In genomic region chr3:96820116-96820915, GRCm38 (mm10) we compare ENCODE assay signal across 26 mouse cellular contexts. TPM values are rescaled to one million over a fixed set of nuclear protein-coding genes. Genes with fewer than 3 reads are reported as not detected.
DNase-seq lines count a peak whose midpoint lies in the region; ATAC-seq lines count a peak whose summit lies in the region.
"Had no signal": no experiment of that assay in that cellular context is flagged by ENCODE, and none has a peak within 500 bp of the region (broad histone marks: within the 10 kb centered on the region; RNA-seq: fewer than 3 reads in every experiment).

No protein-coding gene starts in this region.

- H3K4me1 ChIP-seq in kidney, embryonic 14.5 days (ENCODE audit: control insufficient read depth, insufficient read depth, low read length) = 0 out of 2 replicates have a peak, but pooled peaks cover 1% of the 10 kb centered on the region
- H3K4me1 ChIP-seq in kidney, embryonic 15.5 days = peaks cover 5% of the 10 kb centered on the region
- H3K4me1 ChIP-seq in forebrain, embryonic 15.5 days = no peaks in the 10 kb centered on the region
- no peaks in the 10 kb centered on the region for H3K4me1 ChIP-seq in hindbrain, embryonic 11.5 days (replicated peaks; ENCODE audit: control insufficient read depth, insufficient read depth, low read length)
- H3K4me1 ChIP-seq: forebrain, embryonic 12.5 days; hindbrain, embryonic 13.5 days; midbrain, embryonic 12.5 days had no signal

- H3K4me3 ChIP-seq in kidney, embryonic 14.5 days (ENCODE audit: low read length) = no peak overlapping the region
- no peak overlapping the region for H3K4me3 ChIP-seq in kidney, embryonic 15.5 days (replicated peaks)
- no peak overlapping the region for H3K4me3 ChIP-seq in forebrain, embryonic 15.5 days
- H3K4me3 ChIP-seq in hindbrain, embryonic 11.5 days (ENCODE audit: low read depth, low read length) = no peak overlapping the region
- H3K4me3 ChIP-seq: forebrain, embryonic 12.5 days; hindbrain, embryonic 13.5 days; layer of hippocampus, adult 2 months; midbrain, embryonic 12.5 days had no signal

- no peak overlapping the region for H3K9ac ChIP-seq in kidney, embryonic 14.5 days (ENCODE audit: low read depth, low read length)
- H3K9ac ChIP-seq in kidney, embryonic 15.5 days = no peak overlapping the region
- H3K9ac ChIP-seq in forebrain, embryonic 15.5 days (replicated peaks) = no peak overlapping the region
- no peak overlapping the region for H3K9ac ChIP-seq in hindbrain, embryonic 11.5 days (ENCODE audit: low read depth, low read length)
- H3K9ac ChIP-seq: forebrain, embryonic 12.5 days; hindbrain, embryonic 13.5 days; midbrain, embryonic 12.5 days had no signal

- H3K4me2 ChIP-seq in kidney, embryonic 14.5 days (replicated peaks; ENCODE audit: low read depth, low read length) = no peak overlapping the region
- no peak overlapping the region for H3K4me2 ChIP-seq in kidney, embryonic 15.5 days
- no peak overlapping the region for H3K4me2 ChIP-seq in forebrain, embryonic 15.5 days (replicated peaks)
- no peak overlapping the region for H3K4me2 ChIP-seq in hindbrain, embryonic 11.5 days (replicated peaks; ENCODE audit: low read depth, low read length)
- H3K4me2 ChIP-seq: forebrain, embryonic 12.5 days; heart, embryonic 11.5 days; hindbrain, embryonic 13.5 days; midbrain, embryonic 12.5 days had no signal

- no peaks in the 10 kb centered on the region for H3K27me3 ChIP-seq in kidney, embryonic 14.5 days (ENCODE audit: control insufficient read depth, insufficient read depth, low read length)
- H3K27me3 ChIP-seq in kidney, embryonic 15.5 days = no peaks in the 10 kb centered on the region
- no peaks in the 10 kb centered on the region for H3K27me3 ChIP-seq in forebrain, embryonic 15.5 days
- no peaks in the 10 kb centered on the region for H3K27me3 ChIP-seq in hindbrain, embryonic 11.5 days (ENCODE audit: control insufficient read depth, insufficient read depth, low read length)
- H3K27me3 ChIP-seq: forebrain, embryonic 12.5 days; hindbrain, embryonic 13.5 days; midbrain, embryonic 12.5 days had no signal

- ATAC-seq in kidney, embryonic 14.5 days (ENCODE audit: low FRiP score, low TSS enrichment) = no peak
- ATAC-seq in kidney, embryonic 15.5 days (replicated peaks; ENCODE audit: low FRiP score) = peak; percentile 52; the same call in 1 of the 2 replicates
- 0 out of 2 replicates have a peak, but pooled peaks have one; percentile 5 for ATAC-seq in monocyte, adult 5-6 weeks (replicated peaks; ENCODE audit: insufficient number of reproducible peaks, low FRiP score, low TSS enrichment, poor library complexity, severe bottlenecking)
- ATAC-seq in forebrain, embryonic 15.5 days (replicated peaks) = no peak
- no peak for ATAC-seq in hindbrain, embryonic 11.5 days (ENCODE audit: low FRiP score)
- ATAC-seq: inflammation-experienced regulatory T-cells, adult 6 months; lung, postnatal 0 days had no signal

- DNase-seq in kidney, adult 18-20 months = peak; percentile 66
- peak; percentile 50 for DNase-seq in adrenal gland, postnatal 14 days
- no peak for DNase-seq in hindbrain, embryonic 11.5 days (ENCODE audit: low spot score)
- no peak for DNase-seq in testis, postnatal 10 days (ENCODE audit: low spot score)
- DNase-seq: B cell, adult 2 months; cerebellum, adult 8-10 months; gastrocnemius, postnatal 14 days; heart, postnatal 10 days; layer of hippocampus, postnatal 36 days; right cerebral cortex, postnatal 14 days had no signal

- no peaks in the 10 kb centered on the region for H3K36me3 ChIP-seq in kidney, embryonic 14.5 days (ENCODE audit: control insufficient read depth, insufficient read depth, low read length)
- no peaks in the 10 kb centered on the region for H3K36me3 ChIP-seq in kidney, embryonic 15.5 days
- H3K36me3 ChIP-seq in forebrain, embryonic 15.5 days = no peaks in the 10 kb centered on the region
- no peaks in the 10 kb centered on the region for H3K36me3 ChIP-seq in hindbrain, embryonic 11.5 days (ENCODE audit: control insufficient read depth, insufficient read depth, low read length)
- H3K36me3 ChIP-seq: forebrain, embryonic 12.5 days; hindbrain, embryonic 13.5 days; midbrain, embryonic 12.5 days had no signal

- WGBS in kidney, embryonic 14.5 days = 77% methylated on average over 6 of the region's 6 CpGs
- WGBS in kidney, embryonic 15.5 days = 83% methylated on average over 6 of the region's 6 CpGs
- WGBS in forebrain, embryonic 15.5 days = 78% methylated on average over 6 of the region's 6 CpGs
- 89% methylated on average over 6 of the region's 6 CpGs for WGBS in hindbrain, embryonic 11.5 days

- no peaks in the 10 kb centered on the region; the same call in 1 of the 2 replicates for H3K9me3 ChIP-seq in kidney, embryonic 14.5 days (ENCODE audit: control insufficient read depth, low read length)
- no peaks in the 10 kb centered on the region for H3K9me3 ChIP-seq in kidney, embryonic 15.5 days (replicated peaks)
- no peaks in the 10 kb centered on the region for H3K9me3 ChIP-seq in forebrain, embryonic 15.5 days
- no peaks in the 10 kb centered on the region for H3K9me3 ChIP-seq in hindbrain, embryonic 11.5 days (ENCODE audit: control insufficient read depth, low read length)
- H3K9me3 ChIP-seq: forebrain, embryonic 12.5 days; midbrain, embryonic 12.5 days had no signal

- H3K27ac ChIP-seq in kidney, embryonic 14.5 days (ENCODE audit: low read depth, low read length) = no peak overlapping the region
- no peak overlapping the region for H3K27ac ChIP-seq in kidney, embryonic 15.5 days
- H3K27ac ChIP-seq in forebrain, embryonic 15.5 days (replicated peaks) = no peak overlapping the region
- H3K27ac ChIP-seq in hindbrain, embryonic 11.5 days (ENCODE audit: low read depth, low read length) = no peak overlapping the region
- H3K27ac ChIP-seq: forebrain, embryonic 12.5 days; hindbrain, embryonic 13.5 days; layer of hippocampus, adult 2 months; midbrain, embryonic 12.5 days had no signal

RNA-seq across cellular contexts. Expression of gene Pdzk1, which starts 8.8 kb away (rescaled TPM):
- 36.0 and 63.3 TPM in 2 replicates for polyA plus RNA-seq in kidney, embryonic 14.5 days (2014; fragmentation: Nextera tagmentation; extraction: Ambion mirVana)
- 0.26 and 4.2 TPM in 2 replicates for total RNA-seq in adrenal gland, postnatal 14 days (2021)
- 125 and 138 TPM in 2 replicates for polyA plus RNA-seq in kidney, embryonic 15.5 days (2015; fragmentation: Nextera tagmentation; extraction: Ambion mirVana)
- total RNA-seq in monocyte, adult 5-6 weeks (2017) = 0.39 TPM in 1 of 3 replicates, not detected in the others
- 0.11 and 0.15 TPM in 2 replicates for polyA plus RNA-seq in forebrain, embryonic 15.5 days (2015; fragmentation: Nextera tagmentation; extraction: Ambion mirVana)
- polyA plus RNA-seq in hindbrain, embryonic 11.5 days (2014; fragmentation: Nextera tagmentation; extraction: Ambion mirVana) = not detected in 2 replicates
- total RNA-seq: gastrocnemius, postnatal 14 days had no signal
- polyA plus RNA-seq: embryonic facial prominence, embryonic 11.5 days; forebrain, embryonic 12.5 days; hindbrain, embryonic 13.5 days; midbrain, embryonic 12.5 days; neural tube, embryonic 14.5 days; stomach, embryonic 14.5 days had no signal

RNA-seq across cellular contexts. Expression of gene Cd160, which starts 8.8 kb away (rescaled TPM):
- 0.08 and 0.17 TPM in 2 replicates for polyA plus RNA-seq in kidney, embryonic 14.5 days (2014; fragmentation: Nextera tagmentation; extraction: Ambion mirVana)
- total RNA-seq in adrenal gland, postnatal 14 days (2021) = not detected in 2 replicates
- 0.09 and 0.16 TPM in 2 replicates for polyA plus RNA-seq in kidney, embryonic 15.5 days (2015; fragmentation: Nextera tagmentation; extraction: Ambion mirVana)
- 1.3 to 22.5 TPM (median 7.6 TPM) in 3 replicates for total RNA-seq in monocyte, adult 5-6 weeks (2017)
- 0.11 and 0.19 TPM in 2 replicates for polyA plus RNA-seq in forebrain, embryonic 15.5 days (2015; fragmentation: Nextera tagmentation; extraction: Ambion mirVana)
- polyA plus RNA-seq in hindbrain, embryonic 11.5 days (2014; fragmentation: Nextera tagmentation; extraction: Ambion mirVana) = 0.18 and 0.20 TPM in 2 replicates
- total RNA-seq: common myeloid progenitor, adult 5-6 weeks; gastrocnemius, postnatal 14 days; heart, postnatal 10 days; layer of hippocampus, adult 2 months; layer of hippocampus, postnatal 36 days; left cerebral cortex, postnatal 25 days had no signal
- polyA plus RNA-seq: embryonic facial prominence, embryonic 11.5 days had no signal

Comparison
In these comparisons a context has a peak if more than half of its experiments do, and no peak if none do; other contexts are left out.
1. ATAC-seq: peak in kidney, embryonic 15.5 days (single experiment) and monocyte, adult 5-6 weeks (single experiment); none in kidney, embryonic 14.5 days (single experiment), forebrain, embryonic 15.5 days (single experiment) and hindbrain, embryonic 11.5 days (single experiment).
2. DNase-seq: peak in kidney, adult 18-20 months (single experiment) and adrenal gland, postnatal 14 days (single experiment); none in hindbrain, embryonic 11.5 days (single experiment) and testis, postnatal 10 days (single experiment).
3. RNA of gene Pdzk1, which starts 8.8 kb away (polyA plus RNA-seq): 125 to 138 TPM in kidney, embryonic 15.5 days and 36.0 to 63.3 TPM in kidney, embryonic 14.5 days; 0.11 to 0.15 TPM in forebrain, embryonic 15.5 days and not detected in hindbrain, embryonic 11.5 days; every median in the first group is over 10 times any median in the second.